Mouse (Mus musculus): ENCODE data around the gene Myo6.

- TF ChIP-seq TBP (conservative IDR thresholded peaks at IDR 0.05; ENCODE audit: low read depth, low read length), result no peak
- TF ChIP-seq NRF1 (IDR thresholded peaks at IDR 0.05; ENCODE audit: low read depth, low read length), result no peak
- no peak for TF ChIP-seq RCOR1 (conservative IDR thresholded peaks at IDR 0.05; ENCODE audit: low read depth, low read length)
These were observed 195.2 kb downstream of the Myo6 start for GRCm38 (mm10) chr9:80360063-80360462.

All from CH12.LX (cell line).